Mouse (Mus musculus) limb, embryonic 15.5 days (tissue): Measurements from ENCODE around the gene Pde10a. TPM values are rescaled to one million over a fixed set of nuclear protein-coding genes. Genes with fewer than 3 reads are reported as not detected.

Experiments used
- ATAC-seq: fragments of 200-750 bp; cut with Nextera tagmentation; 2 replicates; pipeline ENCODE4 v1.8.0; 2017; ENCODE audit warnings: low read depth, moderate TSS enrichment; ENCODE audit not compliant: insufficient number of reproducible peaks, low FRiP score, low TSS enrichment
- H3K27ac ChIP-seq: fragments of 300-500 bp; sonication (generic); 2 replicates; pipeline ENCODE4 v1.5.1; 2015; ENCODE audit warnings: moderate library complexity, mild to moderate bottlenecking, inconsistent platforms
- H3K27me3 ChIP-seq: fragments of 300-500 bp; sonication (generic); 2 replicates; pipeline ENCODE4 v1.6.1; 2015; ENCODE audit warnings: inconsistent platforms
- H3K36me3 ChIP-seq: fragments of 300-500 bp; sonication (generic); 2 replicates; pipeline ENCODE4 v1.6.1; 2015; ENCODE audit warnings: inconsistent platforms
- H3K4me1 ChIP-seq: fragments of 300-500 bp; sonication (generic); 2 replicates; pipeline ENCODE4 v1.6.1; 2015; ENCODE audit warnings: inconsistent platforms
- H3K4me2 ChIP-seq: fragments of 300-500 bp; sonication (generic); 2 replicates; pipeline ENCODE4 v1.6.1; 2015; ENCODE audit warnings: mild to moderate bottlenecking, inconsistent platforms
- H3K4me3 ChIP-seq: fragments of 300-500 bp; sonication (generic); 2 replicates; pipeline ENCODE4 v1.5.1; 2015; ENCODE audit warnings: mild to moderate bottlenecking, inconsistent platforms
- H3K9ac ChIP-seq: fragments of 300-500 bp; sonication (generic); 2 replicates; pipeline ENCODE4 v1.6.1; 2015; ENCODE audit warnings: inconsistent platforms
- H3K9me3 ChIP-seq: fragments of 300-500 bp; sonication (generic); 2 replicates; pipeline ENCODE4 v1.6.1; 2016; ENCODE audit warnings: inconsistent platforms
- WGBS: fragments of 180-500 bp; shearing (Covaris S2); methylation state at CpG from one replicate; pipeline ENCODE4 v1.1.7; 2015; 5-methylcytosine and 5-hydroxymethylcytosine counted together
- polyA plus RNA-seq: library from polyadenylated mRNA; unstranded; fragments of >200 nt; fragmentation: Nextera tagmentation; extraction: Ambion mirVana; gene quantifications from 2 replicates; pipeline ENCODE4 v1.2.1, GENCODE M21; 2015

Pde10a gene
- polyA plus RNA-seq, 1 experiment from 2014 or later, result 3.1 TPM

DNA sequence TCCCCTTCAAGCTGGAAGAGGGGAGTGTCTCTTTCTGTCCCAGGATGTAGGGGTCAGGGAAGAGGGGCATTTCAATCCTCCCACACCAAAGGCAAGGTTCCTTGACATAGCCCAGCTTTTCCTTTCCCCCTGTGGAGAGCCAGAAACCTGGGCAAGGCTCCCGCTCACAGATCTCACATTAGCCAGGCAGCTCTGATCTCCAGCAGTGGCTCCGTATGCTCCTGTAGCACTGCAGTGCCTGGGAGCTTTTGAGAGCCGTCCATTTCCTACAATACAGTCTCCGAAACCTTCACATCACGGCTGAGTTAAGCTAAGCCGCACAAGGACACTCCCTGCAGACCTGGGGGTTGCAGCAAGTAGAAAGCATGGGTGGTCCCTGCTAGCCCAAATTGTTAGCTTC is 29.0 kb downstream of the Pde10a start:
- 78% methylated on average over 6 of the region's 6 CpGs for WGBS
- no peak overlapping the region for H3K4me2 ChIP-seq
- H3K4me1 ChIP-seq, result peaks cover 3% of the 10 kb centered on the region; the same call in 1 of the 2 replicates
- no peak overlapping the region for H3K27ac ChIP-seq
- no peak overlapping the region for H3K9ac ChIP-seq
- no peaks in the 10 kb centered on the region for H3K36me3 ChIP-seq
- no peaks in the 10 kb centered on the region for H3K9me3 ChIP-seq
- no peak overlapping the region for H3K4me3 ChIP-seq
- no peak for ATAC-seq
- no peaks in the 10 kb centered on the region for H3K27me3 ChIP-seq

GRCm38 (mm10) chr17:8555785-8556184 is 30.6 kb downstream of the Pde10a start:
- no peak for ATAC-seq
- H3K9ac ChIP-seq, result no peak overlapping the region

GRCm38 (mm10) chr17:8556223-8556622 is 31.1 kb downstream of the Pde10a start:
- 75% methylated on average over 6 of the region's 6 CpGs for WGBS
- ATAC-seq, result no peak
- no peak overlapping the region for H3K27ac ChIP-seq
- peaks cover 3% of the 10 kb centered on the region; the same call in 1 of the 2 replicates for H3K4me1 ChIP-seq
- no peaks in the 10 kb centered on the region for H3K9me3 ChIP-seq
- no peak overlapping the region for H3K4me2 ChIP-seq
- no peak overlapping the region for H3K9ac ChIP-seq
- H3K27me3 ChIP-seq, result no peaks in the 10 kb centered on the region
- H3K4me3 ChIP-seq, result no peak overlapping the region
- no peaks in the 10 kb centered on the region for H3K36me3 ChIP-seq

More at GRCm38 (mm10) chr17:8555785-8556184, 30.6 kb downstream of the Pde10a start:
- Histone ChIP-seq H3K4me3 (no peak overlapping the region), H3K4me1 (peaks cover 3% of the 10 kb centered on the region; the same call in 1 of the 2 replicates), H3K9me3 (no peaks in the 10 kb centered on the region), H3K27ac (no peak overlapping the region), H3K36me3 (no peaks in the 10 kb centered on the region), H3K4me2 (no peak overlapping the region), H3K27me3 (no peaks in the 10 kb centered on the region)
- whole genome bisulfite sequencing, result 72% methylated on average over 9 of the region's 9 CpGs

DNA sequence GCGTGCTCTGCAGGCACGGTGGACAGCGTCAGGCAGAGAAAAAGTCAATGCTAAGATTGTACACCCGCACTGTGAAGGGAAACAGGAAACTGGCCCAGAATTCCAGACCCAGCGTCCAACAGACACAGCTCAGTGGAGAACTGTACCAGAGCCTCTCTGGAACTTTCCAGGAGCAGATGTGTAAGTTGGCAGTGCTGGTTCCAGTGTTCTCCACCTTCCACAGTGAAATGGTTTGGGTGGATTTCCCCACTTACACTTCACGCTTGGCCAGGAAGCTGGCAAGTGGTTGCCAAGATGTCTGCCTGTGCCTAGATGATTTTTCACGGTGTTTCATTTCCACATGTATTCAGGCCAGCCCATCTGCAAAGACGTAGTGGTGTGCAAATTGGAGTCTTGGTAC is 32.8 kb downstream of the Pde10a start:
- Histone ChIP-seq H3K27me3 (no peaks in the 10 kb centered on the region), H3K9me3 (no peaks in the 10 kb centered on the region), H3K27ac (no peak overlapping the region), H3K9ac (no peak overlapping the region), H3K4me1 (no peaks in the 10 kb centered on the region; the same call in 1 of the 2 replicates), H3K4me2 (no peak overlapping the region), H3K4me3 (no peak overlapping the region), H3K36me3 (no peaks in the 10 kb centered on the region)
- 76% methylated on average over 8 of the region's 8 CpGs for WGBS
- ATAC-seq, result no peak

DNA sequence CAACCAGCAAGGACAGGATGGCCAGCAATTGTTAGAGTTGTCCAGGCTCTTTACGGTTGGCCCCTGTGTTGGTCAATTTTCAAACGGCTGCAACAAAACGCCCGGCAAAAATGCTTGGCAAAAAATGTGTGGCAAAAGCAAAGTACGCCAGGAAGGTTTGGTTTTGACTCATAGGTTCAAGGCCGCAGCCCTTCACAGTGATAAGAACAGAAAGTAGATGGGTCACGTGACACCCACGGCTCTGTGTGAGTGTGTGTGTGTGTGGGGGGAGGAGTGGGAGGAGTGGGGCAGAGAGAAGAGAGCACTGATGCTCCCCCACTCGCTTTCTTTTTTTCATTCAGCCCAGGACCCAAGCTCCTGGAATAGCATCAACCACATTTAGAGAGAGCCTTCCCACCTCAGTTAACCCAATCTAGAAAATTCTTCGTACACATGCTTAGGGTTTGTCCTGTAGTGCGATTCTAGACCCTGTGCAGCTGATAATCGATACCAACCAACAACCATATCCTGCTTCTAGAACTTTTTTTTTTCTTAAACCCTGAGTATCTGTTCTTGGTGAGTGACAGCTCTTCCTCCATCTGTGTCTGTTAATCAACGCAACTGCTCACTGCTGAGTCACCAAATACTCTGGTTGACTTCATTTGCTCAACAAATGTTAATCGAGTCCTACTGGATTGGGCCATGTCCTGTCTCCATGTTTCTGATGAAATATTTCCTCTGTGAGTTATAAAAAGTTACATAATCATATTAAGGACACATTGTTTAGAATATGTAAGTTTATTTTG is 37.1 kb downstream of the Pde10a start:
- H3K27ac ChIP-seq, result no peak overlapping the region

GRCm38 (mm10) chr17:8562886-8563280 is 37.7 kb downstream of the Pde10a start:
- ATAC-seq, result no peak
- WGBS, result 53% methylated on average over 1 of the region's 1 CpGs
- H3K9me3 ChIP-seq, result no peaks in the 10 kb centered on the region
- H3K4me1 ChIP-seq, result no peaks in the 10 kb centered on the region
- no peaks in the 10 kb centered on the region for H3K36me3 ChIP-seq
- H3K27ac ChIP-seq, result no peak overlapping the region
- no peak overlapping the region for H3K9ac ChIP-seq
- no peak overlapping the region for H3K4me3 ChIP-seq
- H3K27me3 ChIP-seq, result no peaks in the 10 kb centered on the region
- H3K4me2 ChIP-seq, result no peak overlapping the region

More for the DNA sequence above, 37.1 kb downstream of the Pde10a start:
- H3K9me3 ChIP-seq, result no peaks in the 10 kb centered on the region
- no peak overlapping the region for H3K9ac ChIP-seq
- H3K4me3 ChIP-seq, result no peak overlapping the region
- no peaks in the 10 kb centered on the region for H3K36me3 ChIP-seq
- ATAC-seq, result no peak
- 82% methylated on average over 14 of the region's 14 CpGs for WGBS
- no peaks in the 10 kb centered on the region for H3K4me1 ChIP-seq
- H3K27me3 ChIP-seq, result no peaks in the 10 kb centered on the region
- H3K4me2 ChIP-seq, result no peak overlapping the region

GRCm38 (mm10) chr17:8566850-8567249 is 41.7 kb downstream of the Pde10a start, which contains the start of gene Gm17087:
Gene Gm17087, minus strand, starts transcription at chr17:8566950.
- Histone ChIP-seq H3K36me3 (no peaks in the 10 kb centered on the region), H3K27me3 (no peaks in the 10 kb centered on the region), H3K4me1 (no peaks in the 10 kb centered on the region), H3K4me2 (no peak within 1 kb of the TSS), H3K4me3 (no peak within 1 kb of the TSS), H3K27ac (no peak within 1 kb of the TSS), H3K9me3 (no peaks in the 10 kb centered on the region), H3K9ac (no peak within 1 kb of the TSS)
- no peak for ATAC-seq
- WGBS, result 89% methylated on average over 6 of the region's 6 CpGs

DNA sequence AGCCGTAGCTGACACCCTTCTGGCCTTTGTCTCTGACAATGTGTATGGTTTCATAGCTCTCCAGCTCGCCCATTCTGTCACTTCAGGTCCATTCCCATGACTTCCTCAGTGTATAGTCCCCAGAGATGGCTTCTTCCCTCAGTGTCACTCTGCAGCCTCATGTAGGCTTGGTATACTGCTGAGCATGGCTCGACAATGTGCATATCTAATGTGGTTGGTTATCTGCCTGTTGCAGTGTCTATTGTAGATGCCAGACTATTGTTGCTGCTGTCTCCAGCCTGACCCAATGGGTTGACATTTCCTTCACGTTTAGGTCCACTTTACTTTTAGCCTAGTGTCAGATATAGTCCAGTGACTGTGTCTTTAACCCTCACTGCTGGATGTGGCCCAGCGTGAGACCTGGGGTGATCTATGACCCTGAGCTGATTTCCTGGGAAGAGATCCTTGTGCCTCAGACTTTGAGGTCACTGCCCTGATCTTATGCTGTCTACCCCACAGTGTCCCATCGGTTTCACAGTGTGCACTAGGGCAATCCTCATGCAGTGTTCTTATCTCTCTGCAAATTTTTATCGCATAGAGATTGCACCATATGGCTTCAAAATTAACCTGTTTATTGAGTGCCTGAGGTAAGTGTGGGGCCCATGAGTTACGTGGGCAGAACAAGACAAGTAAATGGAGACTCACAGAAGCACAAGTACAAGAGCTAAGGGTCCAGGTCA is 48.5 kb downstream of the Pde10a start:
- Histone ChIP-seq H3K36me3 (no peaks in the 10 kb centered on the region), H3K4me1 (no peaks in the 10 kb centered on the region), H3K27ac (no peak overlapping the region), H3K9me3 (no peaks in the 10 kb centered on the region), H3K9ac (no peak overlapping the region), H3K4me2 (no peak overlapping the region), H3K27me3 (no peaks in the 10 kb centered on the region), H3K4me3 (no peak overlapping the region)
- no peak for ATAC-seq
- 76% methylated on average over 8 of the region's 8 CpGs for WGBS

DNA sequence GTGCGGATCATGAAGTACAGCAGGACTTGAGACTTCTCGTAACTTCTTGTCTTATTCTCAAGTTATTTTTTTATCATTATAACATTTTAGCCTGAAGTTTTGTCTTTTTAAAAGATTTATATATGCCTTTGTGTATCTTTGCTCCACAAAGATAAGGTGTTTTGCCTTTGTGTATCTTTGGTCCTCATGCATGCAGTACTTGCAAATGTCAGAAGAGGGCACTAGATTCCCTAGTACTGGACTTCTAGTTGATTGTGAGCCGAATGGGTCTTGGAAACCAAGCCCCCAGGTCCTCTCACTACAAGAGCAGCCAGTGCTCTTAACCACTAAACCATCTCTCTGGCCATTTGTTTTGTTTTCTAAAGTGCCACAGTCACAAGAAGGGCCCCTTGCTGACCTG is 55.2 kb downstream of the Pde10a start:
- Histone ChIP-seq H3K4me2 (no peak overlapping the region), H3K27me3 (no peaks in the 10 kb centered on the region), H3K4me3 (no peak overlapping the region), H3K9ac (no peak overlapping the region), H3K9me3 (no peaks in the 10 kb centered on the region), H3K36me3 (no peaks in the 10 kb centered on the region), H3K27ac (no peak overlapping the region), H3K4me1 (no peaks in the 10 kb centered on the region)
- ATAC-seq, result no peak
- WGBS, result 66% methylated on average over 3 of the region's 3 CpGs

DNA sequence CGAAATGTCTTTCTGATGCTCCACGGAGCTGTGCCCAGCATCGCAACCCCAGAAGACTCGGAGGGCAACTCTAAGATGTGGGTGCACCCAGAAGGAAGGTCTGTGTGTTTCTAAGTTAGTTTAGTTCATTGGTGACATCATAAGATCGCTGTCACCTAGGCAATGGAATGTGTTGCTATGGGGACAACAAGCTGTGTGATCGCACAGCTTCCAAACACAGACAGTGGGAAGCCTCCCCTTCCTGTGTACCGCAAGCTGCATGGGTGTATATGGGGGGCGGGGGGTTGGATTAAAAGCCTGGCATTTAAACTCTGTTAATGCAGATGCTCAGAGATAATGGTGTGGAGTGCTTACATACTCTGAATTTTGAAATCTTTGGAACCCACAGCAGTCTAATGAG is 56.4 kb downstream of the Pde10a start:
- Histone ChIP-seq H3K4me2 (no peak overlapping the region), H3K4me1 (no peaks in the 10 kb centered on the region), H3K27me3 (no peaks in the 10 kb centered on the region), H3K9me3 (no peaks in the 10 kb centered on the region), H3K4me3 (no peak overlapping the region), H3K36me3 (no peaks in the 10 kb centered on the region), H3K9ac (no peak overlapping the region), H3K27ac (no peak overlapping the region)
- 83% methylated on average over 8 of the region's 8 CpGs for WGBS
- no peak for ATAC-seq

DNA sequence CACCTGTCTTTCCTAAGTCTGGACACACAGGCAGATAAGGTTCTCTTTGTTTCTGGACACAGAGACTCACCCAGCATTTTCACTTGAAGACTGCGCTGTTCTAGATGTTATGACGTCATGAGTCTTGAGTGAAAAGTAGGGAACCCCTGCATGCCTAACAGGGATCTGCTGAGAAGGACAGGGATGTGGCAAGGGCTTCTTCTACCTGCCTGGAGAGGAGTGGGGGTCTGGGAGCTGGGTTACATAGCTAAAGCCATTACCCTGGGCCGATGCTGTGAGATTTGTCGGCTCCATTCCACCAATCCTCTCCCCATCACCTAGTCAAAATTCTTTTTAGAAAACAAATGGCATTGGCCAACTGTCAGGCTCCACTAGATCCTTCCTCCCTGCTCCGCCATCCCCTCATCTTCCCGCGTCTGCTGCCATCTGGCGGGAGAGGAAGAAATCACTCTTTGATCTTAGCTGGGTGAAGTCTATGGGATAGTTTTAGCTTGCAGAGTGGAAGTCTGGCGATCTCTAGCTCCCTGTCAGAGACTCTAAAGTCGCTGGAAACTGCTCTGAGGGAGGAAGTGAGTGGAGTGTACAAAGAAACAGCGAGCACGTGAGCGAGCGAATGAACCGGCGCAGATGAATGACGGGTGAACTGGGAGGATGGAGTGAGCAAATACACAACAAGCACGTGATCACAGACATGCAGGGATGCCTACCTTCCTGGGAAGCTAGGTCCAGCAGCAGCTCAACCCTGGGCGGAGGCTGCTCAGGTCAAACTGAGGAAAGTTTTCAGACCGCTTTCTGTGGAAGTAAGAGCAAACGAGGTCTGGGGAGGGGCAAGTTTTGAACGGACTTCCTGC is 67.5 kb downstream of the Pde10a start:
- H3K36me3 ChIP-seq, result no peaks in the 10 kb centered on the region
- peaks cover 3% of the 10 kb centered on the region; the same call in 1 of the 2 replicates for H3K4me1 ChIP-seq
- H3K9ac ChIP-seq, result no peak overlapping the region
- 13% methylated on average over 22 of the region's 22 CpGs for WGBS
- H3K27me3 ChIP-seq, result peaks cover 10% of the 10 kb centered on the region; the same call in 1 of the 2 replicates
- ATAC-seq, result peak; percentile 35; the same call in 1 of the 2 replicates
- no peaks in the 10 kb centered on the region for H3K9me3 ChIP-seq
- H3K4me2 ChIP-seq, result peak overlapping the region; percentile 28; the same call in 1 of the 2 replicates
- no peak overlapping the region for H3K4me3 ChIP-seq
- H3K27ac ChIP-seq, result no peak overlapping the region
